Mouse (Mus musculus) gastrocnemius, postnatal 25 days (tissue): ENCODE measurements around the gene Snai3. TPM values are rescaled to one million over a fixed set of nuclear protein-coding genes. Genes with fewer than 3 reads are reported as not detected.

Source experiments
- DNase-seq: peaks from one replicate; pipeline ENCODE4 v3.0.0; 2022
- total RNA-seq, 2 experiments: library from RNA; stranded (reverse); gene quantifications; 1 replicate in 1 of 2; 2 replicates in 1 of 2; pipeline ENCODE4 v1.2.3; 2021

The Snai3 gene
- total RNA-seq, 2 experiments from 2014 or later, result 5.4 to 11.7 TPM

DNA sequence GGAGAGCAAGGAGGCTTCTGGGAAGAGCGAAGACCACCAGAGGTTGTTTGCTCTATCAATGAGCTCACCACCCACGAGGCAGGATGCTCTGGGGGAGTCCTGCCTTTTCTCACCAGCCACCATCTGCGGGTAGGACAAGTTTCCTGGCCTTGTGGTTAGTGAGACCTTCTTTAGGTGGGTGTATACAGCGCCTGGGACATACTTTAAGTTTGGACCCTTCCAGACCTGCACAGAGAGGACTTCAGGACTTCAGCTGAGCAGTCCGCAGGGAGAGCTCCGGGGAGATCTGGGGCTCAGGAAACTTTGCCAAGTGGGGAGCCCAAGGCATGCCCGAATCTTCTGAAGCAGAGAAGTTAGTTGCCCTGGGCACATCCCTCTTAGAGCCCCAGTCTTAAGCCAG is 543 bp downstream of the Snai3 start:
- DNase-seq, result no peak

DNA sequence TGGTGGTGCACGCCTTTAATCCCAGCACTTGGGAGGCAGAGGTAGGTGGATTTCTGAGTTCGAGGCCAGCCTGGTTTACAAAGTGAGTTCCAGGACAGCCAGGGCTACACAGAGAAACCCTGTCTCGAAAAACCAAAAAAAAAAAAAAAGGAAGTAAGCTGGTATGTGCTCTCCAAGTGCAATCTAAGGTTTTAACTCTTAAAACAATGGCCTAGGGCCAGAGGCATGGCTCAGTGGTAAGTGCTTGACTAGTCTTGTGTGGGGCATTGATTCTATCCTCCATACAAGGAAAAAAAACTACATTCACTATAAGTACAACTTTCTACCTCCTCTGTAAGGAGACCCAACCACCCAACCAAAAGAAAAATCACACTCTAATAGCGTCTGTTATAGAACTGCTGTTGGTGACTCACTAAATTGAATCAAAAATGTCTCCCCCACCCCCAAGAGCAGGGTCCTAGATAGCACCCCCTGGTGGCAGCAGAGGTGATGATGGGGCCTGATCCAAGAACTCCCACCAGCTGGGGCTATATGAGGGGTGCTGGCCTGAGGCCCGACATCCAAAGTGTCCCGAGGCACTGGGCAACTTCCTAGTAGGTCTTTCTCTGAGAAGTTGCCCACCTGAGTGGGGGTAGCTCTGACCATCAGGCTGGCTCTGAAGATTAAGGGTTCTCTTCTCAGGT is 1.2 kb downstream of the Snai3 start:
- no peak for DNase-seq

DNA sequence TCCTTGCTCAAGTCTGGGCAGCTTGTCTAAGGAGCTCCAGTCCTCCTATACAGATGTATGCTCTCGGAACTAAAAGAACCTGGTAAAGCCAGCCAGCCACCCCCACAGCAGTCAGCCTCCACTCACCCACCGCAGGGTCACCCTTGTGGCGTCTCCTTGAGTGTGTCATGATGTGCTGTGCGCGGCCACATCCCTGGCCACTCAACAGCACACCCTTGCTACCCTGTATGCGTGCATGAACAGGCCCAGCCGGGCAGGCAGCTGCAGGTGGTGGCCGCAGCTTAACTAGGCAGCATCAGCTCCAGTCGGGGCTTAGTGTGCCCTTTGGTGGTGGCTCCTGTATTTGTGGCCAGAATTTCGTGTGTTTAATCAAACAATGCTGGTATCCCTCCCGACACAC is 3.4 kb downstream of the Snai3 start:
- no peak for DNase-seq

DNA sequence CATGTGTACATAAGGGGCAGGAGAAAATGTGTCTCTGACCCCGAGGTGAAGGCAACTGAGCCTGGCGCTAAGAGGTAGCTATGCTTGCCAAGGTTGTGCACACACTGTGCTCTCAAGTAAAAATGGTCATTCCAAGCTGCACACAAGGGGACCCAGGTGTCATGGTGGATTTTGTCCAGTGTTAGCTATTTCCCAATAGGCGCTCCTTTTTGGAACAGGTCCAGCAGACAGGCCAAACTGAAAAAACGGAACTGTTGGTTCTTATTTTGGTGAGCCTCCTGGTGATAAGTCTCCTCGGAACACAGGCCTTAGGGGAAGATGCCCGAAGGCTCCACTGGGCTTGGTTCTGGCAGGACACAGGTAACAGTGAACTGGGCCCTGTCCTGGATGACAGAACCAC is 6.1 kb downstream of the Snai3 start:
- DNase-seq, result no peak

DNA sequence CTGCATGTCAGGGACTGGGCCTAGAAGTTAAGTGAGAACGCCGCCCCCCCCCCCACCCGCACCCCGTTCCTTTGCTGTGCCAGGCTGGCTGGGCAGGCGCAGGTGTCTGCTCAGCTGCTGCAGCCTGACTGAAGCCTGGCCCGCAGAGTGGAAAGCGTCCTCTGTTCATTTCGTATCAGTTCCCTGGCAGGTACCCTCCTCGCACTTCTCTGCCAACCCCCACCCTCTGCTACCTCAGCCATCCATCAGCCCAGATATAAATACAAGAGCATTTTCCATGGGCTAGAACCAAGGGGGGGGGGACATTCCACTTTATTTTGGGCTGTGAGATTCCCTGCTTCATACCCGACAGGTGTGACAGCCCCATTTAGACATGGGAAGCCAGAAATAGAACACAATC is 8.4 kb downstream of the Snai3 start:
- peak; percentile 73 for DNase-seq

DNA sequence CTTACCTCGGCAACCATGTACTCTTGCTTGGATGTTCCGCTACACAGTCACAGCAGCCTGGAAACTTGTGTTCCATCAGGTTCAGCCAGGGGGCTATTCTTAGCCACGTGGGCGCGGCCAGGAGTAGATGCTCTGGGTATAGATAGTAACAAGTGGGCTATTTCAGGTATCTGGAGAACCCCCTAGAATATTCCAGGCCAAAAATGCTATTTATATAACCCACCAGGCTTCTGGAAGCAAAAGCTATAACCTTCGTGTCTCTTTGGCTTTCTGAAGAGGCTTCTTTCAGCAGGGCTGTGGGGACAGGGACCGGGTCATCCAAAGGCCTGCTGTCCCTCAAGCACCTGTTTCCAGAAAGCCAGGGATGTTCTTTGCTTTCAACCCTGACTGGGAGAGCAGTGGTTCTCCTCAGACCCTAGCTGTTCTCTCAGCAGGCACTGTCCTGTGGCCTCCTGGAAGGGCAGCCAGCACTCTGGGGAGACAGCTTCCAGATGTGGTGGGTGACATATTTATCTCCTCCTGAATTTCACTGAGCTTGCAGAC is 9.3 kb downstream of the Snai3 start:
- peak; percentile 79 for DNase-seq

DNA sequence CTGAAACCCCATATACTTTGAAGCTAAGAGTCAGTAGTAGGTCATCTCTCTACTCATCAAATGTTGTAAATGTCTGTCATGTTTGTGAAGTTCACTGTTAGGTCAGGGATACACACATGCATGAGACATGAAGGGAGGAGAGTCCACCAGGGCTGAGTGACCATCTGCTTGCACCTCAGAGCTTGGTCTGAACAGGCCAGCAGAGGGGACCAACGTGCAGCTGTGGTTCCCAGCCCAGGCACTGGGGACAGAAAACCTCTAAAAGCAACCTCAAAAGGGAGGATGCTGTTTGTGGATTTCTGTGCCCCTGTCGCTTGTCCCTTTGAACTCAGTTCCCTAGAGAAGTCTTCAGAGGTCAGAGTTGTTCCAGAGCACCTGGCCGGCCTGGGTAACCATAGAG is 15.3 kb downstream of the Snai3 start:
- DNase-seq, result no peak

DNA sequence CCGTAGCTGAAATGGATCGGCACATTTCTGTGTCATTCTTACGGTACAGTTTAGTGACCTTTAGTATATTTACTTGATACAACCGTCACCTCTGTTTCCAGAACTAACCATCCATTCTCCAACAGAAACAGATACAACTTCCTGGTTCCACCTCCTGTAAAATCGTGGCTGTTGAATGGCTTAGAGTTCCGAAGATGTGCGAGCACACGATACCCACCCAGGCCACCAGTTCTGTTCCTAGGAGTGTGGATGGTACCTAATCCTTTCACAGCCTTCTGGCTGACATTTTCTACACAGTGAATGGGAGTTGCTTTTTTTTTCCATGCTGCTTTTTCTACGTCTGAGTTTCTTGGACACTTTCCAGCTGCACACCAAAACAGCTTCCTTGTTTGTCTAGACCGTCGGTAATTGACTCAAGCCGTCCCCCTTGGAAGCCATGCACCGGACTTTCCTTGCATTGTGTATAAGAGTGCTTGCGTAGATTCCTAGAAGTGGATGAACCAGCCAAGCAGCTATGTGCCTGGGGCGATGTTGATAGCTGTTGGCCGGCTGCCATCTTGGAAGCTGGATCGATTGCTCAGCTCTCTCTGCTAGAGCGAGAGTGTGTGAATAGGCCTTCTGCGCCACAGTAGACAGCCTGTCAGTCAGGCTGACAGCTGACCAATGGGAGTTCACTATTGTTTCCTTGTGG is 16.3 kb downstream of the Snai3 start:
- peak; percentile 84 for DNase-seq

DNA sequence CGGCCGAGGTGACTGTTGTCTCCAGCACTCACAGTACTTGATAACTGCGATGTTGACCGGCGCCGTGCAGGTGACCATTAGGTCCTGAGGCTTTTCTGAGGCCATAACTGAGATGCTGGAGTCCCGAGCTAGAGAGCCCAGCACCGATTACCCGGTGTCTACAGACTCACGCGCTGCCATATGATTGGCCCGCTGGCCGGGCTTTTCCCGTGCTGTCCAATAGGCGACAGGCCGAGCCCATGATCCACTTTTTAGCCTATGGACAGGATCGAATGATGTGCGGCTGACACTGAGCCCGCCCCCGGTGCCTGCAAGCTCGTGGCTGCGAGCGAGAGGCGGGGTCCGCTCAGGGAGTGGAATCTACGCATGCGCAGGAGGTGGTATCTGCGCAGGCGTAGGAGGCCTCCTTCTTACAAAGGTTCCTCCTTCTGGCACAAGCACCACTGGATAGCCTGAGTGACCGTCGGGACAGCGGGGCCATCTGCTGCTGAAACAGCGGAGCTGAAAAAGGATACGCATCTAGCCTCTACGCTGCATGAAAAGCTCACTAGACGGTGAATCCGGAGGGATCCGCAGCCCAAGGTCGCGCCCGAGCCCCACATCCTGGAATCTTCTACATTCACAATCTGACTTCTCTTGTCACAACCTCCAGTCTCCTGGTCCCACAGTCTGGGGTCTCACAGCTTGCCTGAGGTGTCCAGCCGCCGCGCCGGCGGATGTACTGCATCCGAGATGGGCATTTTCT is 17.1 kb downstream of the Snai3 start, which contains the start of gene Mvd:
Mvd (minus strand) TSS at position 161 of the 745 bp plus-strand sequence.
- peak; percentile 100 for DNase-seq

DNA sequence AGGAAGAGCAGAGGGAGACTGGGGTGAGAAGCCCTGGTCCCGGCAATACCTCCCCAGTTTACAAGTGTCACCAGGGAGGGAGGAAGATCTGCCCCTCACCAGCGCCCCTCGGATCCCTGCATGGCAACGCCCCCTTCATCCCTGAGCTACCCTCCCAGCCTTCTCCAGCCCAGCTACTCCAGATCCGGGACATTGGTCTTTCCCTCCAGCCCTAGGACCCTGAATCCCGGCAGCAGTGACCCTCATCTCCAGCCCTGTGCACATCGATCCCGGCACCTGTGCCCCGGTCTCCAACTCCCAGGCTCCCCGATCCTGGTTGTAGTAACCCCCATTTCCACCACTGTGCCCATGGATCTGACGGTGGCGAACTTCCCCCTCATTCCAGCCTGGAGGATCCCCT is 17.8 kb downstream of the Snai3 start:
- DNase-seq, result no peak

DNA sequence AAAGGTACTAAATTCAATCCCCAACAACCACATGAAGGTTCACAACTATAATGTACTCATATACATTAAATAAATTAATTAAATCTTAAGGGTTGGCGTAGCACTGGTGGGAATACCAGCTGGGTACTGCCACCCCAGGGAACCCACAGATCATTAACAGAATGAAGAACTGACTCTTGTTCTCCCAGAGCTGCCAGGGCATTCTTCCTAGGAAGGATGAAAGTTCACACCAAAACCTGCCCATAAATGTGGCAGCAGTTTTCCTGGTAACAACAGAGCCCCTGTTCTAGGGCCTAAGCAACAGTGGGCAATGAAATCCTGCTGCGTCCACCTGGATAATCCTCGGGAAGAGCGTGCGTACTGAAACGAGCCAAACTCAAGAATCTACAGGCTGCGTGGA is 18.2 kb downstream of the Snai3 start:
- no peak for DNase-seq

DNA sequence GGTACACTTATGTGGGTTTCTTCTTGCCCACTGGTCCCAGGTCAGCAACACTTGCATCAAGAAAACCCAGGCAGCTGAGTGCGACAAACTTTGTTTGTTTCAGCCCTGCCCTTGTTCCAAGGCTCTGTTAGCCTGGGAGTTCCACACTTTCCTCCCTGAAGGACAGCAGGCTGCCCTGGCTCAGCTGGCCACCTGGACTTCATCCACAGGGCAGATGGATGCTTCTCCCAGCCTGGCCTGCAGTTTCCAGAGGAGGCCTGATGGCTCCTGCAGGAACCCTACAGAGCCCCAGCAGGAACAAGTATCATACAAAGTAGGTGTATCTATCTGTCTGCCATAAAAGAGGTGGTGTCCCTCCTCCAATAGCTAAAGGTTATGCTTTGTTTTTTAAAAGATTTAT is 19.2 kb downstream of the Snai3 start:
- DNase-seq, result no peak

DNA sequence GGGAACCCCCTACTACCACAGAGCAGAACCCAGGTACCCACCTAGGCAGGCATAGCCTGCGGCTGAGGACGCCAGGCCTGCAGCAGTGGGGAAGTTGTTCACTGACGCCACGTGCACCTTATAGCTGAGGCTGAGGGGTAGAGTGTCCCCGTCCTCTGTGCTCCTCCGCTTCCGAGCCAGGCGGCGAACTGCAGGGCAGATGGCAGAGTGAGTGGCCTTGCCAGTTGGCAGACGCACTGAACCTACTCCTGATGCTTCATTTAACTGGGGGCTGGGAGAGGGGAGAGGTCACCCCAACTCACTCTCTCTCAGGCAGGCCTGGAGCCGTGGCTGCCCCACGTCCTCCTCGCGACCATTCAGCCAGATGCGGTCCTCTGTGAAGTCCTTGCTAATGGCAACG is 21.2 kb downstream of the Snai3 start:
- DNase-seq, result no peak

DNA sequence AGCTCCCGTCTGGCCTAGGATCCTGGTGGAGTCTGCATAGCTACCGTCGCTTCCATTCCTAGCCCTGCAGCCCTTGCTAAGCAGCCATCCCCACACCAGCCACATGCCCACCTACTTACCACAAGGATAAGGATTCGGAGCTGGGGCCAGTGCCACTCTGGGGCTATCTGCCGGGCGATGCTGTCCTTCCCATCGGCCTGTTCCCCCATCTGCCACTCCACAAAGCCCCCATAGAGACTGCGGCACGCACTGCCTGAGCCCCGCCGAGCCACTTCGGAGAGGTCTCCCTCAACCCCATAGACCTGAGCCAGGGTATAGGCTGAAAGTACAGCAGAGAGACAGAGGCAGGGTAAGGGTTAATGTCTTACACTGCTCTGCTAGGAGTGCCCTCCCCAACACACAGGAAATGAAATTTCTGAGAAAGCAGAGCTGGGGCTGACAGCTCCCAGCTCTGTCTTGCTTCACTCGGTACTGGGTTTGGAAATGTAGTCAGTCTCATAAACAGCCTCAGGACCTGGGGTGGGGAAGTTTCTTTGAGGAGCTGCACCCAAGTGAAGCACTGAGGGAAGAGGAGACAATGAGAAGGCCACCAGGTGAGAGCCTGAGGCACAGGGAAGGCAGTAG is 22.7 kb downstream of the Snai3 start:
- DNase-seq, result no peak

DNA sequence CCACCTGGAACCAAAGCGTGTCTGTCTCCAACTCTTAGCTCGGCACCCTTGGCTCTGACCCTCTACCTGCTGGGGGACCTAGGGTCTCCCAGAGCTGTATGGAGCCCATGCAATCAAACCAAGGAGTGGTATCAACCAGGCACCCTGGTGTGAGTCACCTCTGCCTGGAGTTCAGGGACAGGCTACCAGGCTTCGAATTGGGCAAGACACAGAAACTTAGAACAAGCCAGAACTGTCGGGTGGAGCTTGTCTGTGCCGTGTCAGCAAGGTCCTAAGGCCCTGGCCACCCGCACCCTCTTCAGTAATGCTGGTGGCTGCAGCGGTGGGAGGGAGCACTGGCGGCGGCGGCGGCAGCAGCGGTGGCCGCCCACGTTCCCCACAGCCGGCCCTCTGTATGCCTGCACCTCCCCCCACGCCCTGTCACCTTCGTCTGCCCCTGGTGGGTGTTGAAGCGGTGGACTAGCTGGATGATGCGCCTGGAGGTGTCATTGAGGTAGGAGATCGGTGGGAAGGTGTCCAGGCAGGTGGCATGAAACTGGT is 23.9 kb downstream of the Snai3 start:
- no peak for DNase-seq

DNA sequence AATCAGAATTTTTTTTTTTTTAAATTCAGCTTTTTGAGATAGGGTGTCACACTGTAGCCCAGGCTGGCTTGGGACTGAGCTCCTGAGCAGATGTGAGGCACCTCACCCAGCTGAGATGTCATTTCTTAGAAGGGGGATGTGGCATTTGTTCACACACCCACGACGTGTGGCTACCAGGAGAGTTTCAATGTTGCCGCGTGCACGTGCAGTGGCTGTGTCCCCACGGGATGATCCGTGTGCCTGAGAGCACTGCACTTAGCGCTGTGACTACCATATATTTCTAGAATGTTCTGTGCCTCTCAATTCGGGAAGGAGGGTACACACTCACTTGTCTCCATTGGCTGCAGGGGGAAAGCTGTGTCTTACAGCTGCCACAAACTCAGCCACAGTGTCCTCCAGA is 24.4 kb downstream of the Snai3 start:
- no peak for DNase-seq

DNA sequence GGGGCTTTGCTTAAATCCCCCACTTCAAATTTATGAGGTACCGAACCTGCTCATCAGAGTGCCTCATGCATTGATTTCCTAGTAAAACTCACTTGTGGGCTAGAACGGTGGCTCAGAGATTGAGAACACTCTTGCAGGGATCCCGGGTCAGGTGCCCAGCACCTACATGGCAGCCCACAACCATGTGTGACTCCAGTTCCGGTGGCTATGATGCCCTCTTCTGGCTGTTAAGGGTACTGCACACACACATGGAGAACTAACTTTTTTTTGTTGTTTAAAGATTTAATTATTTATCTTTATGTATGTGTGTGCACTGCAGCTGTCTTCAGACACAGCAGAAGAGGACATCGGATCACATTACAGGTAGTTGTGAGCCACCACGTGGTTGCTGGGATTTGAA is 25.2 kb downstream of the Snai3 start:
- DNase-seq, result no peak

DNA sequence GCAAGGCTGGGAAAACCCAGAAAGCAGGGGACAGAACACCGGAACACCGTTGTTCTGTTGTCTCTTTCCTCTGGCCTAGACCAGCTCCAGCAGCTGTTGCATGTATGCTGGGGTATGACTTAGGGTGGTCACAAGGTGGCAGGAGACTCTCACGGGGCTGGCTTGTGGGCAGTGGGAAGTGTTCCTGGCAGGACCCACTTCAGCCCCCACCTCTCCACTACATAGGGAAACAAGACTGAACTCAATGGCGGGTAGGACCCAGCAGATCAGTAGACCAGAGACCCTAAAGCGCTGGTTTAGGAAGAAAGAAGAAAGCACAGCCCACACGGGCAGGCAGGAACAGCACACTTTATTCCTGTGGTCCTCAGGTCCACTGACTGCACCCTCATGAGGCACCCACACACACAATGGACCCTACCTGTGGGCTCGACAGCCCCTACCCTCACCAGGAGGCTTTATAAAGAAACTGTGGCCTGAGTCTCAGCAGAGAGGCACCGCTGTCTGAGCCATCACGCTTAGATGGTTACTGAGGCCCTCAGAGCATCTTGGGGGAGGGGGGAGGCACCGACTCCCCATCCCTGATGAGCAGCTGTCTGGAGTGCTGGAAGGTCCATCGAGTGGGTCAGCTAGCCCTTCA is 27.1 kb downstream of the Snai3 start:
- no peak for DNase-seq

DNA sequence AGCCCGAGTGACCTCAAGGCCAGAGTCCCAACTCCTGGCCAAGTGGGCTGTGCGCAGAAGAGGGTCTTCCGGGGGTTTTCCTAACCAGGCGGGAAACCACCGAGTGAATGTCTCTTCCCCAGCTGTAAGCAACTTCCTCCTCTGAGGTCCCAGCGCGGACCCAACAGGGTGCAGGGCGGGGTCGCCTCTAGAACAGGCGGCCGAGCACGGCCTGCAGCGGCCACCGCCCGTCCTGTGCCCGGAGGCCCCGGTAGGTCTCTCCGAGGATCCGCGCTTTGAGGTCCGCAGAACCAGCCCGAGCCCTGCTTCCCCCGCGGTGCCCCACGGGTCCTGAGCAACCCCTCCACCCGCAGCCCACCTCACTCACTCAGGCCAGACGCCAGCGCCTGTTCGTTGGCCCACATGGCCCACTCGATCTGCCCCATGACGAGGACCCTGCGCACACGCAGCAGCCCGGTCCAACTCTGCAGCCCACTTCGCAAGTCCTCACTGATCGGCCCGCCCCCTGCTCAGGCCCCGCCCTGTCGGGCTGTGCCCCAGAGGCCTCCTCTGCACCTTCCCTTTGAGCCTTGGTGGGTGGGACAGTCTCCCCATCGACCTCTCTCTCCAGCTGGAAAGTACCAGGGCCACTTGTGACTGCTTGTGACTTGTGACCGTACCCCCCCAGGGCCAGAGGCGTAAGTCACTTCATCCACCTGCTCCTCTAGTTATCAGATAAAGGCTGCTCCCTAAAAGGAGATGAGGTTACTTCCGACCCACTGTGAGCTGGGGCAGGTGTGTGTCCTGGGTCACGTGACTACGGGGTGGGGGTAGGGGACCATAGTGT is 27.9 kb downstream of the Snai3 start, which contains the start of gene Cyba:
Cyba (minus strand) TSS at position 488 of the 826 bp plus-strand sequence.
- DNase-seq, result peak; percentile 79

DNA sequence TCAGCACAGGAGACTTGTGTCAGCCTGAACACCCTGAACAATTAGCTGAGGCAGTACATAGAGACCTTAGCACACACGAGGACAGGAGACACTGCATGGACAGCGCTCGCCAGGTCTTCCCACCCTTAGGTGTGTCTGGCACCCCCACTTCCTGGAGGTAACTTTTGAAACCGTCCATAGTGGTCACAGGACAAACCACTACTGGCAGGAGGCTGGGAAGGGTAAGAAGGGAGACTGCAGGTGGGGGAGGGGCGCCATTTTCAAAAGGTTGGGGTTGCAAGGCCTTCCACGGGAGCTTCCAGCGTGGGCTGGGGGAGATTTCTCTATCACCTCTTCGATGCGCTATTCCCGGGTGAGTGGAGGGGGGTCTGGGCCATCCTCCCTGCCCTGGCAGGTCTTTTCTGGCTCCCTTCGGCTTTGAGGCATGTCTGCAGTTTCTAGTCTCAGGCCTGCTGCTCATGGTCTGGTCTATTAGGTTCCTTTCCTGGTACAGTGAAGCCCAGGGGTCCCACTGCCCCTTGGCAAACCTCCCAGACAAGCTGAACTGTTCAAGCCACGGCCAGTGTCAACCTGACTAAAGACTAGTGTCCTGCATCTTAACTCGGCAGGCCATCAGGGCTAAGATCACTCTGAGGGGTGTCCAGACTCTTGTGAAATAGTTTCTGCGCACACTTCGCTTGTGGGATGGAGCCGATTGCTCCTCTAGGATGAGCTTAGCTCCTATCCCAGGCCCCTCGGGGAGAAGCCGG is 28.7 kb downstream of the Snai3 start:
- DNase-seq, result no peak
